Mouse (Mus musculus) urinary bladder, postnatal 4 days (tissue): ENCODE measurements around the gene Arpp21.
"Not testable (repeated sequence)": the region's sequence is repeated elsewhere in the genome, so short reads cannot be mapped to it uniquely, and the experiment has no call there.

ENCODE experiments used
- DNase-seq, 2 experiments: peaks; one replicate each; pipeline ENCODE4 v3.0.0; 2021 to 2022; ENCODE audit warnings: low spot score in 2 of 2

The Arpp21 gene

GRCm38 (mm10) chr9:112102155-112102851 is 133.4 kb downstream of the Arpp21 start:
- no peak for DNase-seq

- no peak for DNase-seq
These were observed 134.7 kb downstream of the Arpp21 start for GRCm38 (mm10) chr9:112100841-112101595.

DNA sequence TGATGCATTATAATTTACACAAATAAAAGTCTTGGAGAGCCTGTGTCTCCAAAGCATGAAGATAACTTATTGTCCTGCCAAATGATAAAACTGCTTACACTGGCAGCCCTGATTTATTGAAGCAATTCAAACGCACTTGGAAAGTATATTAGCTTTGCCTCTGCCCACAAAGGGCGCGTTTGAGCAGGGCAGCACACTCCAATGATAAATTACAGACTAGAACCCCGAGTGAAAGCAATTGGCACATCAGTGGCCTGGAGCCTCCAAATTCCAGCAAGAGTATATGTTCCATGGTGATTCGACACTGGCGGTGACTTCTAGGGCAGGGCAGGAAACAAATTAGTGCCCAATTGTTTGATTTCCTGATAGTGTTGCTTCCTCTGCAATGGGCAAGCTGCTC is 137.5 kb downstream of the Arpp21 start:
- no peak for DNase-seq

GRCm38 (mm10) chr9:112095708-112096107 is 140.0 kb downstream of the Arpp21 start:
- no peak for DNase-seq

- no peak for DNase-seq
These were observed 140.5 kb downstream of the Arpp21 start for GRCm38 (mm10) chr9:112095198-112095597.

DNA sequence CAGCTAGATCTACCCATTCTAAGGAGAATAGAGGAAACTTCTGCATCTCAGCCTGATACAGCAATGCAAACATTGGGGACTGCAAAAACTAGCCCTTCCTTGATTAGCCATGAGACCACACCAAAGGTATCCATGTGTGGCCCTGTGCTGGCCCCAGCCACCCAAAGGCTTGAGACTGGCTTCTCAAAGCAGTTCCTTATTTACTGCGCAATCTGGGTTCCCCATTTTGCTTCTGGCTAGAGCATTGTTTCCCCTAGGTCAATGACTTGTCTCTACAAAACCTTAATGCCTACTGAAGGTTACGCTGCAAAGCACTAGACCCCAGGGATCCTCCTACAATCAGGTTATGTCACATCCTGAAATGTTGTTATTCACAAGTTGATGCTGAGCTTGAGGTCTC is 156.8 kb downstream of the Arpp21 start:
- no peak for DNase-seq

GRCm38 (mm10) chr9:112078453-112078852 is 157.3 kb downstream of the Arpp21 start:
- no peak for DNase-seq

DNA sequence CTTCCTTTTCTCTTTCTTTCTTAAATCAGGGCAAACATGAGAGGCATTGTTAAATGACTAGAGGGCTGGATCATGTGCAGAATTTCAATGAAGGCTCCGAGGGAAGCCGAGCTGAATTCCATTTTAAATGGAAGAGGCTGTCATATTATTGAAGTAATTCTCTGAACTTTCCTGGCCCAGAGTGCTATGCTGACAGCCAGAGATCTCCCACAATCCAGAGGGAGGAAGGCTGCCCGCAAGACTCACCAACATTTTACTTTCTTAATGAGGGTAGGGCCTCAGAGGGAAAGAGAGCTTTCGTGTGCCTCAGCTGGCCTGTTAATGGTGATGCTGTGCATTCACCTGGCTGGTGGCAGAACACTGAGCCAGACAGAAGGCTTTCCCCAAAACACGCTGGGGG is 160.5 kb downstream of the Arpp21 start:
- no peak for DNase-seq

- DNase-seq: no peak
These were observed 160.9 kb downstream of the Arpp21 start for GRCm38 (mm10) chr9:112074872-112075271.

- DNase-seq: no peak
These were observed 164.4 kb downstream of the Arpp21 start for GRCm38 (mm10) chr9:112071368-112071767.

DNA sequence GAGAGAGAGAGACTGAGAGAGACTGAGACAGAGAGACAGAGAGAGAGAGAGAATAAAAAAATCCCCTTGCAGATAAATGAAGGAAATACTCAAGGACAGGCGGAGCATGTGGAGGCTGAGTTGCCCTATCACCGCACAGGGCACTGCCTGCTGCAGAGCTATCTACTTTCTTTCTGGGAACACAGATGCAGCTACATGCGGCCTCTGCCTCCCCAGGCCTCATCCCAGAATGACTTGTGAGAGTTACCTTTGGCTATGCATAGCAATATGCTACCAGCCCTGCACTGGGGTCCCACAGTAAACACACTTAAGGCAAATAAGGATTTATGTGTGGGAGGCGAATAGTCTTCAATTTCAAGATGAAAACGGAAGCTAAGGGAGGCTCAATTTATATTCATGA is 164.8 kb downstream of the Arpp21 start:
- no peak for DNase-seq

DNA sequence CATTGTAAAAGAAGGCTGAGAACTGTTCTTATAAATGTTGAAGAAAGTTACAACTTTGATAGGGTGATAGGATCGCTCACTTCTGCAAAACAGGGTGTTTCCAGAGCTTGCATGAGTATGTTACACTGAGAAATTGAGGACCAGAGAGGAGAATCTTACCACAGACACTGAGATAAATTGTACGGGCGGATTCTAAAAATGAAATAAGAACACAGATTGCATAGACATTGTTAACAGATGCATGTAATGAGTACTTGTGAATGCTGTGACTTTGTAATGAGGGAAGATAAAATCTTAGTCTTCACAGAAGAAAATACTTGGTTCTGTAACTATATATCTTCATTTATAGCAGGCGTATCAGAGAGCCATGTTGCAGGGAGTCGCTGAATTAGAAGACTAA is 167.5 kb downstream of the Arpp21 start:
- no peak for DNase-seq

DNA sequence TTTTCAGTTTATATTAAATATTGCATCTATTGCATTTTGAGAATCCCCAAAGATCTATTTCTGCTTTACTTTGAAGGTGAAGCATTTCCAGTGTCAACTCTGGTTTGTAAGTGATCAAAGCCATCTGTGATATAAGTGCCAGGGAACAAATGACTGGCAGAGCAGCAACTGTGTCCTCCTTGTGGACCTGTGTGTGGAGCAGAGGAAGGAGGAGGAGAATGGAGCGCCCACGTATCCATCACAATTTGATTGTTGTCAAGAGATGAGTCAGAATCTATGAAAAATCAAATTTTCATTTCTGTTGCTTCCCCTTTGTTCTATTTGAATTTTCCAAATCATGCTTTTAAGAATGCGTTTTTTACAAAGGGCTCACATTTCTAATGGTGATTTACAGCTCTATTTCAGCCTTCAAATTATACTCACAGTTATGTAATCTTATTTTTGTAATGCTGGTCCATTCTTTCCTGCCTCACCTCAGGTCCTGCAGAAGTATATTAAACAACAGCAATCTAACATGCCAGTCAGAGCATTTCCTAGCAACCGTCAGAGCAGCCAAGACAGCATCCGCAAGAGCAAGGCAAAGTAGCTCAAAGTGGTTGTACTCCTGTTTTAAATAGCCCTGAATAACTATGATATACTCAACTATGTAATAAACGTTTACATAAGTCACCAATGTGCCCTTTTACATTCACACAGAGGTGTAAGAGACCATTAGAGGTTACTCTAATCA is 174.9 kb downstream of the Arpp21 start:
- DNase-seq: no peak

DNA sequence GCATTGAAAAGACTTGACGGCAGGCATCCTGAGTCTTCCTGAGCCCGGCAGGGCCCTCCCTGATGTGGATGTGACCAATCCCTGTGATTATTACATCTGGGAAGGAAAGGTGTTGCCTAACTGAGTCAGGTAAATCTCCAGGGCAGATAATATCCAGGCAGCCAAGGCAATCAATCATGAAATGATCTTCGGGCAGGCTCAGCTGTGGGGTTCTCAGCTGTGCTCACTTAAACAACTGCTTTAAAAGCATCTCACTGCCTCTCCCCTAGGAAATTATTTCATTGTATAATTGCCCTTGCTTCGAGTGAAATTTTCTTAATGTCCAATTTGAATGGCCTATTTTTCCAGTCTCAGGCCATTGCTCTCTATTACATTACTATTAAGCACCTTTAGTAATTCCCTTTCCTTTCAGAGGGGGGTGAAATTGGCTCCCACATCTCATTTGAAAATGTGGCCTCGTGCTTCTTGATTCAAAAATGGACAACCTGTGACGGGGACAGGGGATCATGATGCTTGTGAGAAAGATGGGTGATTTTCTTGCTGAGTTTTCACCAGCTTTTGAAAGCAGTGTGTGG is 180.8 kb downstream of the Arpp21 start:
- no peak for DNase-seq

GRCm38 (mm10) chr9:112047903-112048467 is 187.8 kb downstream of the Arpp21 start:
- DNase-seq: no peak

DNA sequence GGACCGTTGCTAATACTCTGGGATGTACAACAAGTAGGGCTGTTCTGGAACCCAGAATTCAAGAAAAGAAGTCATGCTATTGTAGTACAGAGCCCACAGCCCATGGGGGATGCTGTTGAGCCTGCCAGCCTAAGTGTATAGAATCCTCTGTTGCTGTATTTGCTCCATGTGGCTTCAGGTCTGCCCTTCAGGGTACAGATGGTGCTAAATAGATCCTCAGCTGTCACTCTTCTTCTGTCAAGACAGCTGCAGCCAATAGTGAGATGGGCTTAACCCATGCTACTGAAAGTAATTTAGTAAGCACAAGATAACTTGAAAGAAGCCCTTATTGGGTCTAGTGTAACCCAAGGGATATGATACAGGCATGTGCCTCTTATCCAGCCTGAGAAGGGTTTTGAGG is 195.2 kb downstream of the Arpp21 start:
- DNase-seq: no peak

DNA sequence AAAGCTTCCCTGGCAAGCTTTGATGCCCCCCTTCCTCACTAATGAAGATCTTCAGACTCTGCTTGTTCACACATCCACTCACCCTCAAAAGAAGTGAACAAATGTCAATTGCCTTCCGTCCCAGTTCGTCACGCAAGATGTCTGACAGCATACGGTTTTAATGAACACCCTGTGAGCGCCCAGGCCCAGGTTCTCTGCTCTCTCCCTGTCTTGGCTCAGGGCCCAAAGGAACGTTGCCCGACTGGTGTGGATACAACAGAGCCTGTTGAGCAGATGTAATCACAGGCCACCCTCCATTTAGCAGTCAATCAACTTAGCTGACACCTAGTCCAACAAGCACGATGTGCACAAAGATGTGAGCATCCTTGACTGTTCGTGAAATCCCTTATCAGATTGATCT is 198.0 kb downstream of the Arpp21 start:
- DNase-seq: no peak

DNA sequence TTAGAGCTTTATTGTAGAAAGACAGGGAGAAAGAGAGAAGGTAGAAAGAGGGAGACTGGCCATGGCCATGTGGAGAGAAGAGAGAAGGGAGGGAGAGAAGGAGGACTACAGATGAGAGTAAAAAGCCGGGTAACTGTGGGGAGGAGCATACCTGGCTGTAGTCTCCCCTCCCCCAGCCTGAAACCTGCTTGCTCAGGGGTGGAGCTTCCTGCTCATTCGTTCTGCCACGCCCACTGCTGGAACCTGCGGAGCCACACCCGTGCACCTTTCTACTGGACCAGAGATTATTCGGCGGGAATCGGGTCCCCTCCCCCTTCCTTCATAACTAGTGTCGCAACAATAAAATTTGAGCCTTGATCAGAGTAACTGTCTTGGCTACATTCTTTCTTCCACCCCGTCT is 201.9 kb downstream of the Arpp21 start:
- DNase-seq: not testable (repeated sequence)

- DNase-seq: no peak
These were observed 203.6 kb downstream of the Arpp21 start for GRCm38 (mm10) chr9:112032169-112032568.

DNA sequence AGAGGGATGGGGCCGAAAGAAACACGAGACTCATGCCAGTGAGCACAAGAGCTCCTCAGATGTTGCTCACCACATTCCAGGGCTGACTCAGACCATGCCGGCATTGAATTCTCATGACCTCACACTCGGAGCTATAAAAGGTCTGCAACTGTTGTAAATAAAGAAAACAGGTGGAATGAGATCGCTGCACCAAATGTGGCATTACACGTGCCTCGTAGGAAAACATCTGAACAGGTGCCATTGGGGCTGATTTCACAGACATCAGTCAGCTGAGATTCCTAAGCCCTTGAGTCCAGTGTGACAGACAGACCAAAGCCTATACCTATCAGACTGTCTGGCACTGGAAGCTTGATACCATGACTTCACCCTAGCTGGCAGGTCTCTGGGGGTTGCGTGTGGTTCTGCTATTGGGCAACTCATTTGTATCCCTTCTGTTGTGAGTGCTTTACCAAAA is 212.1 kb downstream of the Arpp21 start:
- no peak for DNase-seq

GRCm38 (mm10) chr9:112023111-112023510 is 212.6 kb downstream of the Arpp21 start:
- no peak for DNase-seq
